Comparison of ENCODE assay signal across 13 mouse cellular contexts in genomic region chrX:140601311-140601710, GRCm38 (mm10).
"Had no signal": no experiment of that assay in that cellular context is flagged by ENCODE, and none has a peak within 500 bp of the region (broad histone marks: within the 10 kb centered on the region; RNA-seq: fewer than 3 reads in every experiment).

No protein-coding gene starts in this region.

- ATAC-seq: liver, embryonic 12.5 days had no signal

- H3K9ac ChIP-seq: heart, embryonic 13.5 days; heart, embryonic 15.5 days; hindbrain, embryonic 13.5 days; hindbrain, embryonic 15.5 days; kidney, embryonic 15.5 days; limb, embryonic 13.5 days; limb, embryonic 15.5 days; liver, embryonic 12.5 days; liver, embryonic 14.5 days had no signal

- H3K9me3 ChIP-seq: heart, embryonic 13.5 days; heart, embryonic 15.5 days; hindbrain, embryonic 13.5 days; hindbrain, embryonic 15.5 days; kidney, embryonic 15.5 days; limb, embryonic 13.5 days; limb, embryonic 15.5 days; liver, embryonic 12.5 days had no signal

- H3K27me3 ChIP-seq: heart, embryonic 15.5 days had no signal

- H3K4me3 ChIP-seq: hindbrain, embryonic 13.5 days; kidney, embryonic 15.5 days; limb, embryonic 13.5 days; liver, embryonic 12.5 days had no signal

- H3K27ac ChIP-seq: gastrocnemius, adult 2 months; heart, adult 2 months; heart, embryonic 13.5 days; heart, embryonic 15.5 days; hindbrain, embryonic 13.5 days; hindbrain, embryonic 15.5 days; hindbrain, postnatal 0 days; kidney, embryonic 15.5 days; kidney, postnatal 0 days; limb, embryonic 13.5 days; limb, embryonic 15.5 days; liver, embryonic 12.5 days; liver, embryonic 14.5 days had no signal

- H3K36me3 ChIP-seq: heart, embryonic 13.5 days; heart, embryonic 15.5 days; hindbrain, embryonic 13.5 days; hindbrain, embryonic 15.5 days; kidney, embryonic 15.5 days; limb, embryonic 13.5 days; limb, embryonic 15.5 days; liver, embryonic 12.5 days had no signal

- H3K4me1 ChIP-seq: heart, embryonic 13.5 days; limb, embryonic 13.5 days had no signal
